Mouse (Mus musculus) stomach, embryonic 16.5 days (tissue): ENCODE measurements at regions not wholly inside any gene's neighbourhood (a gene's known extent, or its start where the extent isn't known, plus 50 kb on each side); places are given as distances from the start of the nearest gene placed in this dataset.

Experiments
- ATAC-seq: fragments of 200-750 bp; cut with Nextera tagmentation; 2 replicates; pipeline ENCODE4 v1.8.0; 2017; ENCODE audit warnings: moderate number of reproducible peaks, moderate TSS enrichment; ENCODE audit not compliant: insufficient read depth, low FRiP score
- H3K27ac ChIP-seq: fragments of 300-500 bp; sonication (generic); 2 replicates; pipeline ENCODE4 v1.5.1; 2014; ENCODE audit warnings: low read length
- H3K27me3 ChIP-seq: fragments of 300-500 bp; sonication (generic); 2 replicates; pipeline ENCODE4 v1.6.1; 2014; ENCODE audit warnings: low read length, control low read depth, mixed read lengths; ENCODE audit not compliant: control insufficient read depth, insufficient read depth
- H3K36me3 ChIP-seq: fragments of 300-500 bp; sonication (generic); 2 replicates; pipeline ENCODE4 v1.6.1; 2014; ENCODE audit warnings: low read length; ENCODE audit not compliant: control insufficient read depth, insufficient read depth
- H3K4me1 ChIP-seq: fragments of 300-500 bp; sonication (generic); 2 replicates; pipeline ENCODE4 v1.6.1; 2014; ENCODE audit warnings: low read length, control low read depth, mixed read lengths; ENCODE audit not compliant: control insufficient read depth, insufficient read depth
- H3K4me2 ChIP-seq: fragments of 300-500 bp; sonication (generic); 2 replicates; pipeline ENCODE4 v1.6.1; 2014; ENCODE audit warnings: low read depth, low read length, mixed read lengths
- H3K4me3 ChIP-seq: fragments of 300-500 bp; sonication (generic); replicated peaks from 2 replicates; pipeline ENCODE4 v1.5.1; 2014; ENCODE audit warnings: mild to moderate bottlenecking, low read length
- H3K9ac ChIP-seq: fragments of 300-500 bp; sonication (generic); 2 replicates; pipeline ENCODE4 v1.6.1; 2014; ENCODE audit warnings: low read length
- H3K9me3 ChIP-seq: fragments of 300-500 bp; sonication (generic); replicated peaks from 2 replicates; pipeline ENCODE4 v1.6.1; 2016; ENCODE audit warnings: low read length, control low read depth; ENCODE audit not compliant: control insufficient read depth
- WGBS: fragments of 180-500 bp; shearing (Covaris S2); extraction: QIAGEN DNeasy Blood & Tissue Kit; methylation state at CpG from one replicate; pipeline ENCODE4 v1.1.7; 2014; 5-methylcytosine and 5-hydroxymethylcytosine counted together

DNA sequence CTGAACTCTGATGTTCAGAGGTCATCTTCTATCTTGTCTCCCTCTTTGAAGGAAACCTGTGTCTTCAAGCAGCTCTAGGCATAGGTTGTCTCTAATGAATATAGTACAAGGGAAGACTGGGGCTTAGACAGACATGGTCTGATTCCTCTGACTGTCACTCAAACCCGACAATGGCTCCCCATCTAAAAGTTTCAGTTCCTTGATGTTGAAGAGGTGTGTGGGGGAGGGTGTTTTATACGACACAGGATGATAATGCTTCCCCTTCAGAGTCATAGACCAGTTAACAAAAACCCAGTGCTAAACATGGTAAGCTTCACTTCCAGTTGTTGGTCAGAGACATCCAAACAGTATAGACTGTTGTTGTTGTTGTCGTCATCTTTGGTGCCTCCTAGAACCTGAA is 195.3 kb upstream of the Map3k1 start:
- Histone ChIP-seq H3K27ac (no peak overlapping the region), H3K4me1 (peaks cover 32% of the 10 kb centered on the region), H3K9ac (no peak overlapping the region), H3K4me2 (no peak overlapping the region), H3K27me3 (no peaks in the 10 kb centered on the region), H3K9me3 (no peaks in the 10 kb centered on the region), H3K36me3 (no peaks in the 10 kb centered on the region), H3K4me3 (no peak overlapping the region)
- ATAC-seq, result no peak
- 90% methylated on average over 3 of the region's 3 CpGs for WGBS

DNA sequence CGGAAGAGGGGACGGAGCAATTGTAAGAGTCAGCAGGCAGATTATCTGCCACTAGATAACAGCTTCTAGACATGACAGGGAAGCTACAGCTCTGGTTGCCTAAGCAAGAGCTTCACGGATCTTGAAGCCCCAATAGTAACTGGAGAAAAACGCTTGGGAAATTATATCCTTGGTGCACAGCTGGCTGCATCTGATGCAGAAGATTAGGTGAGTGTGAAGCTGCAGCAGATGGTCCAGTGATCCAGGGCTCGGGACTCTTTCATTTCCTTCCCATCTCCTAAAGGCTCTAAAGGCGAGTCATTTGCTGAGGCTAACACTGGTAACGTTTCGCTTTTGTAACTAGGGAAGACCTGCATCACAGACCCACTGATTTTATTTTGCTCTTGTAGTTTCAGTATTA is 196.6 kb upstream of the Map3k1 start:
- Histone ChIP-seq H3K4me1 (peaks cover 32% of the 10 kb centered on the region), H3K27ac (no peak overlapping the region), H3K36me3 (no peaks in the 10 kb centered on the region), H3K4me2 (no peak overlapping the region), H3K4me3 (no peak overlapping the region), H3K27me3 (no peaks in the 10 kb centered on the region), H3K9ac (no peak overlapping the region), H3K9me3 (no peaks in the 10 kb centered on the region)
- no peak for ATAC-seq
- 68% methylated on average over 8 of the region's 8 CpGs for WGBS

DNA sequence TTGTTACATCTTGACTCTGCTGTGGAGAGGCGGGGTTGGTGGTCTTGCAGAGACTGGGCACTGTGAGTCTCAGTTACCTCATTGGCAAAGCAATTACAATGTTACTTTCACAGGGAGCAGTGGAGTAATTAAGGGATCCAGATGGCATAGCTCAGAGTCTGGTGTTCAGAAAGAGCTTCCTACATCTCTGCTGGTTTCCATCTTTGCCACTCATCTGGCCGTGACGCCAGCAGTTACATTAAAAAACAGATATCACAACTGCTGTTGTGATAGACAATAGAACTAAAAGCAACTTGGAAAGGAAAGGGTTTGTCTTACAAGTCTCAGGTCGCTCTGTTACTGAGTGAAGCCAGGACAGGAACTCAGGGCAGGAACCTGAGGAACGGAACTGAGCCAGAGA is 200.0 kb upstream of the Map3k1 start:
- H3K9me3 ChIP-seq, result no peaks in the 10 kb centered on the region
- WGBS, result 93% methylated on average over 5 of the region's 5 CpGs
- peaks cover 8% of the 10 kb centered on the region for H3K4me1 ChIP-seq
- no peak overlapping the region for H3K4me3 ChIP-seq
- H3K9ac ChIP-seq, result no peak overlapping the region
- no peak overlapping the region for H3K27ac ChIP-seq
- no peaks in the 10 kb centered on the region for H3K36me3 ChIP-seq
- H3K4me2 ChIP-seq, result no peak overlapping the region
- H3K27me3 ChIP-seq, result no peaks in the 10 kb centered on the region
- ATAC-seq, result no peak

DNA sequence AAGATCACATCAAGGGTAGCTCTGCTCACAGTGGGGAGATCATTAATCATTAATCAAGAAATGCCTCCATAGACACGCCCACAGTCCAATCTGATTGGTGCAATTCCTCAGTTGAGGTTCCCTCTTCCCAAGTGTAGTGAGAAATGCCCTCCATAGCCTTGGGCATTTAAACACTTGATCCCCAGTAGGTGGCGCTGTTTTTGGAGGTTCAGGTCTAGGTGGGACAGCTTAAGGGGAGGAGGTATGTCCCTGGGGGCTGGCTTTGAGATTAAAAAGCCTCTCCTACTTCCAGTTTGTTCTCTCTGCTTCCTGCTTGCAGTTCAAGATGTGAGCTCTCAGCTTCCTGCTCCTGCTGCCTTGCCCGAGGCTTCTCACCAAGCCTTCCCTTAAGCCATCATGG is 200.5 kb upstream of the Map3k1 start:
- no peaks in the 10 kb centered on the region for H3K36me3 ChIP-seq
- no peak for ATAC-seq
- no peak overlapping the region for H3K4me2 ChIP-seq
- no peak overlapping the region for H3K27ac ChIP-seq
- peaks cover 7% of the 10 kb centered on the region for H3K4me1 ChIP-seq
- no peaks in the 10 kb centered on the region for H3K27me3 ChIP-seq
- 75% methylated on average over 3 of the region's 3 CpGs for WGBS
- H3K9me3 ChIP-seq, result no peaks in the 10 kb centered on the region
- no peak overlapping the region for H3K9ac ChIP-seq
- no peak overlapping the region for H3K4me3 ChIP-seq

DNA sequence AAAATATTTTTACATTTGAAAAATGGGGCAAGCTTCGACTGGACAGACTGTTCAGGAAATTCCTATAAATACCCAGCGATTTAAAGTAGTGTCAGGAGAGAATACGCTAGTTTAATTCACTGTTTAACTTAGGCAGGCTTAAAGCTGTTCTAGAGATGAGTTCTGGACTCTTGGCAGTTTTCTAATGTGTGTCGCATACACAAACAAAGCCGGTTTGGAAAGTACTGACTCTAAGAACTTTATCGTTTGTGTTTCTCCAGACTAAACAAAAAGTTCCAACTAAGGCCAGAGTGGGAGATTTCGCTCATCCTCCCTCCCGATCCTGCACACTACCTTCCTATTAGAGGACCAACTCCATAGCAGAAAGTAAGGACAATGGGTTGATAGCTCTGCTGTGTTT is 201.7 kb upstream of the Map3k1 start:
- Histone ChIP-seq H3K27me3 (no peaks in the 10 kb centered on the region), H3K27ac (no peak overlapping the region; the same call in 1 of the 2 replicates), H3K9me3 (no peaks in the 10 kb centered on the region), H3K4me1 (peaks cover 7% of the 10 kb centered on the region), H3K9ac (no peak overlapping the region), H3K36me3 (no peaks in the 10 kb centered on the region), H3K4me2 (no peak overlapping the region), H3K4me3 (no peak overlapping the region)
- ATAC-seq, result 0 out of 2 replicates have a peak, but pooled peaks have one; percentile 17
- 50% methylated on average over 8 of the region's 8 CpGs for WGBS

DNA sequence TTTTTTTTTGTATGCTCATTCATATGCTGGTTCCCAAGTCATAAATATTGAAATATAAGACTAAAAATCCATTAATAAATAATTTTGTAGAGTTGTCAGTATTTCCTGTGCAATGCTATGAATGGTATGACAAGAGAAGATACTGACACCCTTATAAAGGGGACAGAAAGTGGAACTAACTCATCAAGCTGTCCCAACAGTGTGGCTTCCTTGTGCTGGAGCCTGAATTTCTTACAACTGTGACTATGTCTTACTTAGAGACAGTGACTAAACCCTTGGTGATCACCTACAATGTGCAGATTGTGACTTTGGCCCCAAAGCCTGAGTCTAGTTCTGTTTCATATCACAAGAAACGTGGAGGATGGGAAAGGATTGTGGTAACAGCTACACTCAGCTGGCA is 203.8 kb upstream of the Map3k1 start:
- 50% methylated on average over 1 of the region's 1 CpGs for WGBS
- no peak overlapping the region for H3K27ac ChIP-seq
- H3K27me3 ChIP-seq, result no peaks in the 10 kb centered on the region
- H3K9me3 ChIP-seq, result no peaks in the 10 kb centered on the region
- no peak for ATAC-seq
- no peak overlapping the region for H3K4me3 ChIP-seq
- no peak overlapping the region for H3K9ac ChIP-seq
- H3K36me3 ChIP-seq, result no peaks in the 10 kb centered on the region
- H3K4me2 ChIP-seq, result no peak overlapping the region
- no peaks in the 10 kb centered on the region for H3K4me1 ChIP-seq

DNA sequence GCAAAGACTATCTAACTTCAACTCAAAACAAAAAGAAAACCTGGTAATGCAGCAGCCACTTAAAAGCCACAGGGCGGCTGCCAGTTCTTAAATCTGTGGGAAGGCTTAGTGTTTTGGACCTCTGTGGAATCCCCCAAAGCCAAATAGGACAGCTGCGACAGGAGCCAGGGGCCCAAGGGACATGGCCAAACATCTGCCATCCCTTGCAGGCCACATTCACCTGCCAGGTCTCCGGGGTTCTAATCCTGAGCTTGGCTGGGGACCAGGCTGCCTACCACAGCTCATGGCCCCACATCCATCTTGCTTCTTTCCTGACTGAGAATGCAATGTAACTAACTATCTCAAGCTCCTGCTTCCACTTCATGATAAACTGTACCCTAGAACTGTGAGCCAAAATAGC is 206.3 kb upstream of the Map3k1 start:
- H3K4me3 ChIP-seq, result no peak overlapping the region
- no peaks in the 10 kb centered on the region for H3K9me3 ChIP-seq
- no peak overlapping the region for H3K9ac ChIP-seq
- H3K36me3 ChIP-seq, result no peaks in the 10 kb centered on the region
- H3K27me3 ChIP-seq, result no peaks in the 10 kb centered on the region
- H3K4me2 ChIP-seq, result no peak overlapping the region
- 85% methylated on average over 3 of the region's 3 CpGs for WGBS
- H3K27ac ChIP-seq, result no peak overlapping the region
- ATAC-seq, result no peak
- H3K4me1 ChIP-seq, result no peaks in the 10 kb centered on the region

DNA sequence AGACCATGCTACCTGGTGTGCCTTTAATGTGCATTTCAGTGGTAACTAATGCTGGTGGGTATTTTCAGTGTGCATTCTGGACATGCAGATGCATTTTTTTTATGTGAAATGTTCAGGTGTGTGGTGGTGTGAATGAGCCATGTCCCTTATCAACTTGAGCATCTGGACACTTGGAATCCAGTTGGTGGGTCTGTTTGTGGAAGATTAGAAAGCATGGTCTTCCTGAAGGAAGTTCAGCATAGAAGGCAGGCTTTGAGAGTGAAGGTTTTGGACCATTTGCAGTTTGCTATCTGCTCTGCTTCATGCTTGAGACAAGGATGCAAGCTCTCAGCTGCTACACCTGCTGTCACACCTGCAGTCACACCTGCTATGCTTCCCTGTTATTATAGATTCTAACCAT is 207.5 kb upstream of the Map3k1 start:
- H3K4me3 ChIP-seq, result no peak overlapping the region
- H3K27ac ChIP-seq, result no peak overlapping the region
- H3K4me1 ChIP-seq, result no peaks in the 10 kb centered on the region
- no peaks in the 10 kb centered on the region for H3K27me3 ChIP-seq
- H3K9me3 ChIP-seq, result no peaks in the 10 kb centered on the region
- no peak overlapping the region for H3K9ac ChIP-seq
- no peak for ATAC-seq
- no peaks in the 10 kb centered on the region for H3K36me3 ChIP-seq
- H3K4me2 ChIP-seq, result no peak overlapping the region

DNA sequence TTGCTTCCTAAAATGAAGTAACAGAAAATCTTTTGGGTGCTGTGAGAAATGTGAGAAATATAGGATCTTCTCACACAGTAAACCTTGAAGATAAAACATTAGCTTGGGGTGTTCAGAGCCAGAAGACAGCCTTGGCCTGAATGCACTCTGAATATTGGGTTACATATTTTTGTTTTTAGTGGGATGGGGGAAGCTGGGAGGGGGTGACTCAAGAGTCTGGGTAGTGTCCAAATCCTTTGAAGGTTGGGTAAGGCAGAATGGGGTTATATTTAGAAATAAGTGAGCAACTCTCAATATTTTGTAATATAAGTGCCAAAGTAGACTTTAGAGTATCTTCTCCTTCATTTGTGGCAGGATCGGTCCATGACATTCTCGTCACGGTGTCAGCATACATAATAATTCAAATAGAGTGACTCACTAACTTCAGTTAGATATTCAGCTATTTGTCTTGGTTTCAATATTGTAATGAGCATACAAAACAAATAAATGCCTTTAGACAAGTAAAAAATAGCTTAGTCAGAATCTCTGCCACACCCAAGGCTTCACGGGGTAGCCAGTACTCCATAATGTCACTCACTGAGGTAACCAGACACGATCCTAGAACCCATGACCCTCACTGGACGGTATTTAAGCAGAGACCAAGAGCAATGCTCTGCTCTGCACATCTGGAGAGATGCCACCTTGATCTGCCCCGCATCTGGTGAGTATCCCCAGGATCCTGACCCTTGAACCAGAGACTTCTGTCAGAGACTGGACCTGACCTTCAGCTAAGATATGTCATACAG is 209.9 kb upstream of the Map3k1 start:
- Histone ChIP-seq H3K27me3 (no peaks in the 10 kb centered on the region), H3K4me1 (peaks cover 4% of the 10 kb centered on the region; the same call in 1 of the 2 replicates), H3K36me3 (no peaks in the 10 kb centered on the region), H3K27ac (no peak overlapping the region), H3K4me2 (no peak overlapping the region), H3K4me3 (no peak overlapping the region), H3K9me3 (no peaks in the 10 kb centered on the region), H3K9ac (no peak overlapping the region)
- 76% methylated on average over 7 of the region's 7 CpGs for WGBS
- ATAC-seq, result no peak
